Mouse (Mus musculus) heart, adult 9 months (tissue): Measurements from ENCODE around the gene Olfr350.

ENCODE experiments used
- DNase-seq, 2 experiments: peaks; one replicate each; pipeline ENCODE4 v3.0.0; 2022; ENCODE audit warnings: low spot score in 2 of 2

Gene Olfr350

GRCm38 (mm10) chr2:36846010-36846409, at the start of gene Olfr350:
Olfr350 (plus strand) TSS chr2:36846310.
- no peak for DNase-seq

- DNase-seq, result no peak
These were observed 29.2 kb upstream of the Olfr350 start, which contains the start of gene Olfr3 for GRCm38 (mm10) chr2:36816932-36817331. Olfr3 (minus strand) TSS chr2:36817032.

GRCm38 (mm10) chr2:36862560-36862959, 16.4 kb downstream of the Olfr350 start, which contains the start of gene Olfr351:
Olfr351 (minus strand) TSS chr2:36862660.
- no peak for DNase-seq

GRCm38 (mm10) chr2:36868160-36868559, 22.1 kb downstream of the Olfr350 start, which contains the start of gene Olfr352:
Olfr352 (plus strand) TSS chr2:36868460.
- DNase-seq, result no peak

GRCm38 (mm10) chr2:36892836-36893235, 46.7 kb downstream of the Olfr350 start, which contains the start of gene Olfr353:
Olfr353 (minus strand) TSS chr2:36892936.
- DNase-seq, result no peak

- no peak for DNase-seq
These were observed 51.0 kb downstream of the Olfr350 start for GRCm38 (mm10) chr2:36897114-36897513.
